Mouse (Mus musculus): ENCODE data around the gene Kdm6b.

The Kdm6b gene

DNA sequence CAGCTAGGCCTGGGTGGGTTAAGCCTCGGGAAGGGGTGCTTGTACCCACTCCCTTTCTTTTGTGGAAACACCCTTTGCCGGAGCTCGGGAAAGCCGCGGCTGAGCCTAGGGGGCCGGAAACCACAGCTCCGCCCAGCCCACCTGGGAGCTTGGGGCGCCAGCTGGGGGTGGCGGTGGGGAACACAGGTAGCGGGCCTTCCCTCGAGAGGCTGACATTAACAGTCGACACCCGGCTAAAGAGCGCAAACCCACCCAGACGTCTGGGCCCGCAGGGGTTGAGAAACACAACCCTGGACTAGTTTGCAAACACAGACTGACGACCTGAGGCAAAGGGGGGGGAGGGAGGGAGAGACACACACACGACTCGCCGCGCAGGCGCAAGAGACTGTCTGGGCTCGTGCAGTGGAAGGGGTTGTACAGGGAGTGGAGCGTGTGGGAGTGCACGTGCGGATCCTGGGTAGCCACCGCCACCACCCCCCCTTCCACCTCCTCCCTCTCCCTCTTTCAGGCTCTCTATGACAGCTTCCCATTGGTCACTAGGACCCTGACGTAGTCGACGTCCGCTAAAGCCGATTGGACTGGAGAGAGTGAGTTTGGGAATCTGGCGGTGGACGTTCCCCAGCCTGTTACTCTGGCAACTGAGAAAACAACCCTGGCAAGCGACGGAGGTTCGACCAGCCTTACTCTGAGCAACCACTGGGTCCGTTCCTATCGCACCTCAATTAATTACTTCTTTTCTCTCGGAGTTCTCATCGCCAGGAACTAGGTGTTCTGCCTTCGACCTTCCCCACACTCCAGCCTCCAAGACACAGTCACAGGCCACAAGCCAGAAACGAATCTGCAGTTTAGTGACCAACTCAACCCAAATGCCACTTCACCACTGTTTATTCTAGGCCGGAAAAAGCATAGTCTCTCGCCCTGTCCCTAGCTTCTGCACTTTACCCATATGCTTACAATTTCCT, 5.3 kb upstream of the Kdm6b start:
- peak; percentile 78 for DNase-seq (ENCODE audit: low spot score)

DNA sequence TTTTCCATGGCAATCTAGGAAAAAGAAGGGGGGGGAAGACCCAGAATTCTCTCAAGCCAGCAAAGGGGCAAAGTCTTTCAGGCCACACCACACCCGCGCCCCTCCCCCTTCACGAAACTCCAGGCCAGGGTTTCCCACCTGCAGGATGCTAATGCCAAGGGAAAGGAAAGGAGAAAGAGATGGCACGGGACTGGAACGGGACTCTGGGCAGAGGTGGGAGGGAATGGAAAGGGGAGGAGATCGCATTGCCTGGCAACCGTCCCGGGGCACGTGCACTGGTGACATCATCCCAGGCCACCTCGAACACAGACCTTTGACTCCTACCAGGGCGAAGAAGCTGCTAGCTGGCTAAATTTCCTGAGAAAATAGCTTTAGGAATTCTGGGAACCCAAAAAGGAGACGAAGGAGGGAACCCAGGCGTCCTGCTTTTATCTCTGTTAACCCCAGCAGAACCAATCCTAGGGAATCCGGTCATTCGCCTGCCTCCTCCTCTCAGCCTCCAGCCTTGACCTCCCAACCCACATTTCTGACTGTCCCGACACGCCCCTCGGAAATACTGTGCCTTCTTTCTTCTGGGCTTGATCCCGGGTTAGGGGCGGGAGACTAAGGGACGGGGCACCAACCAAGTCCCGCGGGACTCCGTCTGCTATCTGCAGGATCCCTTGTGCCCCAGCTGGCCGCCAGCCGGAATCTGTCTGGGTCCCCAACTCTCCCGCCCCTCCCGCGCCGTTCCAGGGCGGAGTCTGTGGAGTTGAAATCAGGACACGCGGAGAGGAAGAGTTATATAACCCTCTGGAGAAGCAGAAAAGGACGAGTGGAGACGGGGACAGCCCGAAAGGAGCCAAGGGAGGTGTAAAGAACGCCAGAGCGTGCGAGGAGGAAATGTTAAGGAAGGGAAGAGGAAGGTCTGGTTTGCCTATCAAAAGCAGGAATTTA, 4.2 kb upstream of the Kdm6b start:
- DNase-seq (ENCODE audit: low spot score) = peak; percentile 91

DNA sequence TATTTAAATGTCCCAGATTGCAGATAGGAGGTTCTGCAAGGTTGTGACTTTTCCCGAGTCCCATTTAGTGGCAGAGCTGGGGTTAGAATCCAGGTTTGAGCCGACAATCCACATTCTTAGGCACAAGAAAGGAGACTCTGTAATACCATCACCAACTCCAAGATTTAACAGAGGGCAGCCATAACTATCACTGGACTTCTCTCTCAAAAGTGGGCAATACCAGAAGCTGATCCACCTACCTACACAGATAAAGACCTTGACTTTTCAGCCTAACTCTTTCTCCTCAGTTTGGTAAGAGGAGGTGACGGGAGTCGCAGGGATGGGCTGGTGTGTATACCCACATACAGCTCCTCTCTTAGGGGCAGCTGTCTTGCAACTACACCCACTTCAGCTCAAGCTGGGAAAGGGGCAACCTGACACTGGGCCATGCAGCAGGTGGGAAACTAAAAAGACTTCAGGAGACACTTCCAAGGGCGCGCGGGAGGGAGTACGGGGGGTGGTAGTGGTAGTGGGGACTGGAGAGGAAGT, 3.5 kb upstream of the Kdm6b start:
- no peak for DNase-seq (ENCODE audit: low spot score)

DNA sequence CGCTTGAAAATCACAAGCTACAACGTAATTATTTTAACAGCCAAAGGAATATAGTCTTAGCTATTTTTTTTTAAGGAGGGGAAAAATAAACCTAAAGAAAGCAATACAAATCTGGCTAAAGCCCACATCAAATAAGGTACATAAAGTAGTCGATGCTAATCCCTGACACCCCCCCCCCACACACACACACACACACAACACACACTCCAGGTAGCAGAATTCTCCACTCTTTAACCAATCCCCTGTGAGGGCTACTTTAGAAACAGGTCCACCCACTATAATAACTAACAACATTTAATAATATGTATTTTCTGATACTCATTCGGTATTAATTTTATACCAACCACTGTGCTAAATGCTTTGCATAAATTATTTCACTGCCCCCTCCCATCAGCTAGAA, 3.0 kb upstream of the Kdm6b start:
- DNase-seq (ENCODE audit: low spot score) = no peak

DNA sequence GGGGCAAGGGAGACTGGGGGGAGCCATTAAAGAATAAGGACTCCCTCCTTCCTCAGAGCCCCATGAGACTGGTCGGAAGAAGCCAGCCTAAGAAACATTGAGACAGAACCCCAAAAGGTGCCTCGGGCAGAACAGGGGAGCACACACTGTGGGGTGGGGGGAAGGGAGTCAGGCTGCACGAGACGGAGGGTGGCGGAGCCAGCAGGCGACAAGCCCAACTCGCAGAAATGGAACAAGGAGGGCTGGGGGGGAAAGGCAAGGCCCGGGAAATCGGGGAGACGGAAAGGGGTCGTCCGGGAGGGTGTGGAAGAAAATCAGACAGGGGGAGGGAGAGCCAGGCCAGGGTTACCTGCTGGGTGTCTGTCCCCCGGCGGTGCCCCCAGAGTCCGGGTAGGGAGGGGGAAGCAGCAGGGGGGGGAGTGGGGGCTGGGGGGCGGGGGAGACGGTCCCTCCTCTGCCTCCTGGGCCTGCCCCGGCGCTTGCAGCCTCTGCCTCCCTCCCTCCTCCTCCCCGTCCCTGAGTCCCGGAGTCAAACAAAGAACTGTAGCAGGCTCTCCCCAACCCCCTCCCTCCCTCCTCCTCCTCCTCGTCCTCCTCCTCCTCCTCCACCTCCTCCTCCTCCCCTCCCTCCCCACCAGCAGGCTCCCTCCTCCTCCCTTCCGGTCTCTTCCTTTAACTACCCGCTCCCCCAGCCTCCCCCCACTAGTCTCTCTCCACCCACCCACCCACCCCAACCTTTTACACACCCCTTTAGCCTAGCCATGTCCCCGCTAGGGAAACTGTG, 2.4 kb upstream of the Kdm6b start:
- DNase-seq (ENCODE audit: low spot score) = no peak

DNA sequence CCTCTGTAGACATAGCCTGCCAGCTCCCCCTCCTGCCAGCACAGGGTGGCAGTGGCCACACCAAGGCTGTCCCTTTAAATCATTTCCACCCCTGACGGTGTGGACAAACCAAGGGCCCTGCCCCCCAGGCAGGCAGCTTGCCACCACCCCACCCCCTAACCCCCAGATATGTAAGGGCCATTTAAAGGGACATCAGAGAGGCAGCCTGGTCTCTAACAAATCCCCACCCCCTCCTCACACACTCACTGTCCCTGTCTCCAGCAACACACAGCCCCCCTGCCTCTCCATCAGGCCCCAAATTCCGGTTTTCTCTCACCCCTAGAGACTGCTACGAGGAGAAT, 1.8 kb upstream of the Kdm6b start:
- DNase-seq (ENCODE audit: low spot score) = no peak

DNA sequence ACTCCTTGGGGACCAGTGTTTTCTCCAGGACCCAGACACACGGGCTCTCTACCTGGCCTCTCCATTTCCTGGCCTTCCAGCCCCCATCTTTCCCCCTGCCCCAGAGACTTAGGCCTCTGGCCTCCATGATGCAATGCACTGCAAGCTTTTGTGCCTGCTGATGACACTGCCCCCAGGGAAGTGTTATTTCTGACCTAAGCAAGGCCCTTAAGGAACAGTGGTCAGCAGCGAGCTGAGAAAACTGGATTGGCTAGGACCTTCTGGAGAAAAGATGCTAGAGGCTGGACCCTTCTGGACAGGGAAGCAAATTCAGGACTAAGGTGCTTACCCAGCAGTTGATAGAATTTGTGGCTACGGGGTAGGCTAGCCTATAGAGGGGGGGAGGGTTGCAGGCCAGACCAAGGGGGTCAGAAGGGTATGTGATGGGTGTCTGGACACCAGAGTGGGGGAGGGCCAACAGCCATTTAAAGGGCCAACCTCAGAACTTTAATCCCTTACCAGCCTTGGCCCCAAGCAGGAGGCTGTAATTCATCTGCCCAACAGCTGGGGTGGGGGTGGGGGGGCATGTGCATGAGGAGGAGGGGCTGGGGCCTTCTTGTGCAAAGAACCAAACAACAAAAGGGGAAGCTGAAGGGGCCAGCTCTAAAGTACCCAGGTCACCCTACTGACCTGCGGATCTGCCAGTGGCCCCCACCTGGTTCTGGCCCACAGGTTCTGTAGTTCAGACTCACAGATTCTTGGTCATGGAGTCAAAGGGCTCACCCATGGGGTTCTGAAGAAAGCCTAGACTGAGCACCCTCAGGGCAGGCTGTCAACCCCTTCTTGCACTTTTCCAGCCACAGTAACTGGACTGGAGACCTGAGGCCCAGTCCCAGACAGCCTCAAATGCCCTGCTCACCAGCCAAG, 1.2 kb upstream of the Kdm6b start:
- no peak for DNase-seq (ENCODE audit: low spot score)

DNA sequence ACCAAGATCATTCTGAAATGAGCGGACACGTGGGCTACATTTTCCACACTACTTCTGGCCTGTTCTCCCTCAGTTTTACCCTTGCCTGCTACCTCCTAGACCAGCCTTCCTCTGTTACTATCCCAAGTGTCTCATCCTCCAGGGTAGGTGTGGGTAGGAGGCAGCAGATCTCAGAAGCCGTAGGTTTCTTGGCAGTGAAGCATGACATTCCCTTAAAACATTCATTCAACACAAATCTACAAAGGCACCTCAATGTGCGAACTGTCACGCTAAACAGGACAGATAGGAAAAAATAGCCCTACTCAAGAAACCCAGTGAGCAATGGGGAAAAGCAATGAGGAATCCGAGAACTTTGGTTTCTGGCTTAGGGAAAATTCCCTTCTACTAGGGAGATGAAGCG, 927 bp downstream of the Kdm6b start:
- DNase-seq (ENCODE audit: low spot score) = no peak

DNA sequence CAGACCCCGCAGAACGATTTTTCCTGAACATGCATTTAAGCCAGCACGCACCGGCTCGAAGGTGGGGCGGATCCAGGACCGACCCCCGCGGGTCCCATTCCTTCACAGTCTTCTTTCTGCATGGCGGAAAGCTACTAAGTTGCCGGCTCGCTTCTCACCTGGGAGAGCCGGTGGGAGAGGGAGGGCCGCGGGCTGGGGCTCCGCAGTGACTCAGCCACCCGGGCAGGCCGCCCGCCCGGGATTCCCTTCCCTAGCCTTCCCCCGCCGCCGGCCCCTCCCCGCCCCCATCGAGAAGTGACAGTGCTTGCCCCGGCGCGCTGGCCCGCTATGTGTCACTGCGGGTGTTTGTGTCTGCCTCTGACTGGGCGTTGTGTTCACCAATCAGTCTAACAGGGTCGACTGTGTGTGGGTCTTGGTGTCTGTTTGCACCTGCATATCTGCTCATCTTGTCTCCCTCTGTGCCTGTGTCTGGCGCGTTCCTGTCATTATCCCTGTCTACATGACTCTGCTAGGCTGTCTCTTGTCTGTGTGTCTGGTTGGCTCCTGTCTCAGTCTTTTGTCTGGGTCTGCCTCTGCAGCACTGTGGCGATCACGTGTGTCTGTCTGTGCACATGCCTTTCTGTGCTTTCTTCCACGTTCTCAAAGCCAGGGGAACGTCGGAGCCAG, 1.8 kb downstream of the Kdm6b start:
- peak; percentile 78 for DNase-seq (ENCODE audit: low spot score)

DNA sequence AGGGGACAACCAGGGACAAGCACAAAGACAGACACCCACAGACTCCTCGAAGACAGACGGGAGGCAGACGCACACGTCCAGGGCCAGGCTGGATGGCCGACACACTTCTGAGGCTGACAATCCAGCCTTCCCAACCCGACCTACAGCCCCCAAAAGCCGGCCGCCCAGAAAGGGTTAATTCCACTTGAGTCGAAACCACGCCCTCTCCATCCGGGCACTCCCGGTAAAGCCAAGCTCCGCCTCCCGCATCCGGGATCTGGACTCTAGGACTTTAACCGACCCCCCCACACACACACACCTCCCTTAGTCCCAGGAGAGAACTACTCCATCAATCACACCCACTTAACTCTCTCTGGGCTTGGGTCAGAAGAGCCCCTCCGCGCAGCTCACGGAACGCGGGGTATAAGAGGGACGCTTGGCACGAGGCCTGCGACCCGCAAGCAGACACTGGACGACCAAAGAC, 2.4 kb downstream of the Kdm6b start:
- DNase-seq (ENCODE audit: low spot score) = peak; percentile 97

DNA sequence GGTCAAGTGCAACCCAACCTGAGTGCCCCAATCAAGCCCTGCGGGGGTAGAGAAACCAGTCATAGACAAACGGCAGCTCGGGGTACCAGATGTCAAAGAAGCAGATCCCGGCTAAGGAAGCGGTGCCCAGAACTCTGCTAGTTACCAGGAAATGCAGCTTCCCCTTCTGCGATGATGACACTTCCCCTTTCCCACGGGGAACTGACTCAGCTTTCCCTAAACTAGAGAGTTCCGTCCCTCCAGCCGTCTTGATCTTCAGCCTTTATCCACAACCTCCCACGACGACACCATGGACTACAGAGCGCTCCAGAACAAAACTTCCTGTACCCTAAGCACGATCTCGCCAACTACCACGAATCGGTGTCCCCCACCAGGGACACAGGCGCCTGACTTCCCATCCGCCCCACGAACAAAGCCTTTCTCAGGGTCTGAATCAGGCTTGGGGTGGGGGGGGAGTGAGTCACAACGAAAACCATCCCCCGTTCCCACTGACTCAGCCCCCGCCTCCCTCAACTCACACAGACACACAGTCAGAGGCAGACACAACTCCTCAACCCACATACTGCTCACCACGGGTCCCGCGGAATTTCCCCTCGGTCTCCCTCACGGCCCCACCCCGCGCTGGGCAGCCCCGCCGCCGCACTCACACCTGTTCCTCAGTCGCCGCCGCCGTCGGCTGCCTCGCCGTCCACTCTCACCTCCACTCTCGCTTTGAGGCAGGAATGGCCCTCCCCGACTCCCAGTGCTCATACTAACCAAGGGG, 3.0 kb downstream of the Kdm6b start:
- no peak for DNase-seq (ENCODE audit: low spot score)

DNA sequence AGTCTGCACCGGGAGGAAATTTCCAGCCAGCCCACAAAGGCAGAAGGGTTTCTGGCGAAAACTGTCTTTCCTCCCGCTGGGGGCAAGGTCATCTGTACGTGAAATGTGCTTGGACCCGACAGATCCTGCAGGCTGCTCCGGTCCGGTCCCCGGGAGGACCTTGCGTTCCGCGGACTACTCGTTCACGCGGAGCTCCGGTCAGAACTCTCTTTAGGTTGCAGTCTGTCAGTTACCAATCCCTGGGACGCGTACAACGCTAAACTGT, 3.5 kb downstream of the Kdm6b start:
- no peak for DNase-seq (ENCODE audit: low spot score)

DNA sequence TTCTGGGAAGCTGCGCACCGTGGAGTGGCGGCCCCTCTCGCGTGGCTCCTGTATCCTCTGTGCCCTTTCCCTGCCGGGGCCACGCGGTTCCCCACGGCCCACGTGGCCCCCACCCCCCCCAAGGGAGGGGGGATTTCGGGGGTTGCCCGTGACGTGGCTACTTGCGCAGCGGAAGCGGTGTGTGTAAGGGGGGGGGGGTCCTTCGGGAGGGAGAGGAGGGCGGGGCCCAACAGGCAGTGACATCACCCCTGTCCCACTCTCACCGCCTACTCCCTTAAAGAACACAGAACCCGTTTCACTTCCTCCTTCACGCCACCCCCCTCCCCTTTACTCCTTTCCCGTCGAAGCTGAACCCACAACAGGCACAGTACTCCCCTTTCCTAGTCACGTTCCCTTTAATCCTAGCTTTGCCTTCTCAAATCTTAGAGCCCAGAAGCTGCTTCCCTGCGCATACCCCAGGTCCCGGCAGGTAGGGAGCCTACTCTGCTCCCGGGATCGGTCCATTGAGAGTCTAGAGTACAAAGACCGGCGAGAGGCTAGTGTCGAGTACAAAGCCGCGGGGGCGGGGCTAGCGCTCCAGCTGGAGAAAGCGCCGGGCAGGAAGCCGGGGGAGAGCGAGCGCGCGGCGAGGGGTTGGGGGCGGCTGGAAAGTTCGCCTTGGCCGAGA, 4.0 kb downstream of the Kdm6b start:
- peak; percentile 80 for DNase-seq (ENCODE audit: low spot score)

DNA sequence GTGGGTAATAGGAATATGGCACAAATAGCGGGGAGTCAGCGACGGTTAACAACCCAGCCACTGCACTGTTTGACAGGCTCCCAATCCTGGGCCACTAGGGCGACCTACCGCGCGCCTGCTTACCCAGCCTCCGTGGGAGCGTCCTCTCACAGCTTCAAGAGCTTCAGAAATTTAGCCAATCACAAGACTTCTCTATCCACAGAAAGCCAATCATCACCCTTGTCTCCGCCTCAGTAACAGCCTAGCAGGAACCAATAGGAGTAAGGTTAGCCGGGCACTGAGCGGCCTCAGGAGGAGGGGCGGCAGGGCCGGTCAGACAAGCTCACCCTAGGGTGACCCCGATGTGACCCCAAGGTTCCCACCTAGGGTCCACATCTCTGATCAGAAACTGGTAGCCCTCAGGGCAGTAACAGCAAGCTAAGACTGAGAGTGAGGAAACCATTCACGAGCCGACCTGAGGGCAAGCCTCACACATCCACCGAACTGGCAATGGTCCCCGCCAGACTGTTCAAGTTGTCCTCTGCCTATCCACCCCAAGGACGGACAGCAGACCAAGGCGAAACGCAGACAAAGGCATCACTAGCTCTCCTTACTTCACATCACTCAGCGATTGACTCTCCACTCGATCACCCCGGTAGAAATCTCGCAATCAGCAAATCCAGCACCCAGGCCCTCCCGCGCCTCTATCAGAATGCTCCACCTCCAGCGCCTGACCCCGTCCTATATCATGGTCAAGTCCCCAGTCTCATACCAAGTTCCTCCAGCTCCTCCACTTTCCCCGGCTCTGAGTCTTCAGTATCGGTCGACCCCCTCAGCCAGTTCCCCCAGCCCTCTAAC, 4.7 kb downstream of the Kdm6b start:
- DNase-seq (ENCODE audit: low spot score) = peak; percentile 67

DNA sequence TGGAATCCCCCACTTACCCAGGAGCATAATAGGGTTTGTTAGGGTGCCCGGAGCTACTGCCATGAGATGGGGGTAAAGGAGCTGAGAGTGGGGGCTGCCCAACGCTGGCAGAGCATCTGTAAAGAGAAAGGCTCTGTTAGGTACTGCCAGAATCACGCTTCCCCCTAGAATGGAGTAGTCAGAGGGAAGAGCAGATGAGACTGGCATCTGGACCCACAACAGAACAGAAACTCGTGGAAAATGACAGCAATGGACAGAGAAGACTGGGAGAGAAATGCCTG, 5.8 kb downstream of the Kdm6b start:
- no peak for DNase-seq (ENCODE audit: low spot score)

DNA sequence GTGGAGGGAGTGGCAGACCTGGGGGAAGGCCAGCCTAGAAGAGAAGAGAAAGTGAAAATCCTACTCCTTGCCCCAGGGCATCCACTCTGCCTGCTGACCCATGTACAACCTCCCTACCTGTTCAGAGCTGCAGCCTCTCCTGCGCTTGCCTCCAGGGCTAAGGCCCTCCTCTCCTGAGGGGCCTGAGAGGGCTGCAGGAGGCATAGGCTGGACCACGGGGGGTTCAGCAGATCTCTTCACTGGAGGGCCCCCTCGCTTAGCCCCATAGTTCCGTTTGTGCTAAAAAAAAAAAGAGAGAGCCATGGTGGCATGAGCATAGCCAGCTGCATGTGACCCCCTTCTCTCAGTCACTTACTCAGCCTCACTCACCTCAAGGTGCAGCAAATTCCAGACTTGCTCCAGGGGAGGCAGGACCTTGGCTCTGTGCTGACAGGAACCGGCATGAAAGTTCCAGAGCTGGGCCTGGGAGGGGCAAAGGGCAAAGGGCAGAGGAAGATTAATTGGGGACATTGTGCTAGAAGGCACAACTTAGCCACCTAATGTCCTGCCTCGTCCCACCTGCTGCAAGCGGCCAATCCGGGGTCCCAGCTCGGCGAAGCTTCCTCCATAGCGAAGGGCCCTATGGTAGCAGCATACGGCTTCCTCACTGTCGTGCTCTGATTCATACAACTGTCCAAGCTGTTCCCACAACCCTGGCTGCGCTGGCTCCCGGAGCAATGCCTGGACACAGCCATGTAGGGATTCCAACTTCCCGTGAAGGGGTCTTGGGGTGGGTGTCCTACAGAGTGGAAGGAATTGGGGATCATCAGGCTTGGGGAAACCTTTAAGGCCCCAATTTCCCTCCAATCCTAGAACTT, 6.4 kb downstream of the Kdm6b start:
- no peak for DNase-seq (ENCODE audit: low spot score)

DNA sequence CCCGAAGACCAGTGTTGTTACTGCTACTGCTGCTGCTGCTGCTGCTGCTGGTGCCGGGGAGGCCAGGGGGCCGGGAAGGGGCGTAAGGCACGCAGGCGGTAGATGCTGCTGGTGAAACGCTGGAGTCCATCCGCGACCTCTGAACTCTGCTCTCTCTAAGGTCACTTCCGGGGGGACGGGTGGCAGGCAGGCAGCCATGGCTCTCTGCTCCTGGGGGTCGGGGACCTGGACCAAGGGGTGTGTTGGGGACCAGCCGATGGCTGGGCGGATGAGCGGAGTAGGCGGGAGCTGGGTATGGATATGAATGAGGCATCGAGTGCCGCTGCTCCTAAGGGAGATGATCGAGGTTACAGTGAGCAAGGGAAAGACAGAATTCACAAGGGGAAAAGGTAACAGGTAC, 7.2 kb downstream of the Kdm6b start:
- DNase-seq (ENCODE audit: low spot score) = no peak
